ENCODE assay signal across 8 mouse cellular contexts in the genomic region with DNA sequence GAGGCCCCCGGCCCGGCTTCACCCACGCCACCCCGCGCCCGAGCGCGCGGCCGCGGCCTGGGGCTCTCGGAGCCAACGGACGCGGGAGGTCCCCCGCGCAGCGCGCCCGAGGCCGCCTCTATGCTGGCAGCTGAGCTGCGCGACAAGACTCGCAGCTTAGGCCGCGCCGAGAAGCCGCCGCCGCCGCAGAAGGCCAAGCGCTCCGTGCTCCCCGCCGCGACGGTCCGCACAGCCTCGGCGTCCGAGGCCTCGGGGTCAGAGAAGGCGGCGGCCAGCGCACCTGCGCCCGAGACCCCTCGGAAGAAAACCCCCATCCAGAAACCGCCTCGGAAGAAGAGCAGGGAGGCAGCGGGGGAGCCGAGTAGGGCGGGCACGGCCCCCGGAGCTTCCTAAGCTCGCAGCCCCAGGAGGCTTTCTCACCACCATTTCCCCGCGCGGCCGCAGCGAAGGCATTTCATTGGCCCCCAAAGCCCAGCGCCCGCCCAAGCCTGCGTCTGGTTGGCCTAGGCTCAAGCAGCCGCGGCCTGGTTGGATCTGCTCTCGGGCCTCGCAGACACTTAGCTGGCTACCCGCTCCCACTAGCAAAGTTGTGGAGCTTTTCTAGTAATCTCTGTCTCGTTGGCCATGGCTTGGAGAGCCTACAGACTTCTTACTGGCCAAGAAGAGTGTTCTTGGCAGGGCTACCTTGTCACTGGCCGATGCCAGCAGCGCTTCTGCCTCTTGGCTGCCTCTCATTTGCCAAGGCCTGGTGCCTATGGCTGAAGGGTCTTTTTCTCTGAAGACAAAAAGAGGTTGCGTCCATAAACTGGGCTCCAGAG. TPM values are rescaled to one million over a fixed set of nuclear protein-coding genes. Genes with fewer than 3 reads are reported as not detected.
DNase-seq lines count a peak whose midpoint lies in the region; ATAC-seq and TF ChIP-seq lines count a peak whose summit lies in the region.

No protein-coding gene starts in this region.

- peak; percentile 91 for DNase-seq in ES-E14 (ENCODE audit: low read depth, low spot score)
- DNase-seq in cerebellum, adult 2 months: peak; percentile 88 to 89
- peak; percentile 61 to 92 for DNase-seq in frontal cortex, adult 2 months (ENCODE audit: extremely low spot score in 1 of 2, low spot score in 1 of 2)
- DNase-seq in hindbrain, embryonic 10.5 days (ENCODE audit: low spot score): peak; percentile 92
- DNase-seq in layer of hippocampus, adult 9-10 months (ENCODE audit: low spot score): peak; percentile 55
- DNase-seq in lung, embryonic 14.5 days: peak; percentile 92
- DNase-seq in ovary, adult 18-20 months (ENCODE audit: low spot score): peak; percentile 68
- peak; percentile 83 to 84 for DNase-seq in thymus, adult 18-20 months

- TF ChIP-seq POLR2A in cerebellum, adult 2 months (IDR thresholded peaks at IDR 0.05; ENCODE audit: borderline replicate concordance, insufficient read depth, low read length): 0 out of 2 replicates have a peak, but pooled peaks have one; percentile 20

- TF ChIP-seq CTCF in cerebellum, adult 2 months (IDR thresholded peaks at IDR 0.05; ENCODE audit: borderline replicate concordance, insufficient read depth, low read depth, low read length): no peak
- no peak for TF ChIP-seq CTCF in lung, embryonic 14.5 days (IDR thresholded peaks at IDR 0.05; ENCODE audit: low read depth)

- ATAC-seq in lung, embryonic 14.5 days (ENCODE audit: insufficient read depth): peak; percentile 33

- H3K4me2 ChIP-seq in lung, embryonic 14.5 days: peak overlapping the region; percentile 77

- in situ Hi-C loops in ES-E14 (cut with MboI; ENCODE audit: low sequenced_read_pairs in 2 of 2, unreplicated experiment in 2 of 2): loop anchor here (10.0 to 25.0 kb wide), 2 partner anchors 777 to 805 kb away; a partner anchor contains a TSS

- peaks cover 1% of the 10 kb centered on the region; the same call in 1 of the 2 replicates for H3K27me3 ChIP-seq in cerebellum, adult 2 months (ENCODE audit: control insufficient read depth, insufficient read depth, low read length)
- peaks cover 91% of the 10 kb centered on the region for H3K27me3 ChIP-seq in hindbrain, embryonic 10.5 days (ENCODE audit: insufficient read depth, poor library complexity, severe bottlenecking)
- peaks cover 44% of the 10 kb centered on the region for H3K27me3 ChIP-seq in lung, embryonic 14.5 days (ENCODE audit: insufficient read depth, low read length)

- 2% methylated on average over 71 of the region's 73 CpGs for WGBS in cerebellum, adult 2 months
- WGBS in hindbrain, embryonic 10.5 days: 2% methylated on average over 73 of the region's 73 CpGs
- 7% methylated on average over 63 of the region's 73 CpGs for WGBS in lung, embryonic 14.5 days

- peak overlapping the region; percentile 69 for H3K4me3 ChIP-seq in ES-E14 (ENCODE audit: insufficient read depth in 1 of 2, low read depth in 1 of 2, low read length in 2 of 2, poor library complexity in 1 of 2, severe bottlenecking in 1 of 2)
- peak overlapping the region; percentile 56 for H3K4me3 ChIP-seq in cerebellum, adult 2 months (replicated peaks; ENCODE audit: insufficient read depth, low read depth, low read length)
- peak overlapping the region; percentile 73 for H3K4me3 ChIP-seq in hindbrain, embryonic 10.5 days
- H3K4me3 ChIP-seq in lung, embryonic 14.5 days (ENCODE audit: low read depth, low read length): peak overlapping the region; percentile 37

- no peaks in the 10 kb centered on the region for H3K9me3 ChIP-seq in ES-E14 (ENCODE audit: control insufficient read depth, insufficient read depth, low read depth, low read length)
- no peaks in the 10 kb centered on the region for H3K9me3 ChIP-seq in hindbrain, embryonic 10.5 days
- H3K9me3 ChIP-seq in lung, embryonic 14.5 days (ENCODE audit: low read depth, low read length): no peaks in the 10 kb centered on the region

- H3K36me3 ChIP-seq in ES-E14 (ENCODE audit: control insufficient read depth, insufficient read depth, low read length, poor library complexity, severe bottlenecking): no peaks in the 10 kb centered on the region
- no peaks in the 10 kb centered on the region for H3K36me3 ChIP-seq in hindbrain, embryonic 10.5 days
- H3K36me3 ChIP-seq in lung, embryonic 14.5 days (ENCODE audit: insufficient read depth): peaks cover 52% of the 10 kb centered on the region

- peak overlapping the region; percentile 69 for H3K9ac ChIP-seq in ES-E14 (ENCODE audit: insufficient read depth, low read depth, low read length, poor library complexity, severe bottlenecking)
- H3K9ac ChIP-seq in lung, embryonic 14.5 days: peak overlapping the region; percentile 57

- peaks cover 0 to 7% of the 10 kb centered on the region in 2 experiments; a peak in 1 of 4 replicates for H3K4me1 ChIP-seq in ES-E14 (ENCODE audit: control insufficient read depth in 2 of 2, insufficient read depth in 2 of 2, low read length in 2 of 2, poor library complexity in 1 of 2)
- H3K4me1 ChIP-seq in cerebellum, adult 2 months (ENCODE audit: control insufficient read depth, insufficient read depth, low read length): peaks cover 8% of the 10 kb centered on the region
- H3K4me1 ChIP-seq in hindbrain, embryonic 10.5 days (replicated peaks): peaks cover 66% of the 10 kb centered on the region
- H3K4me1 ChIP-seq in lung, embryonic 14.5 days (ENCODE audit: insufficient read depth): peaks cover 60% of the 10 kb centered on the region

- no peak overlapping the region for H3K27ac ChIP-seq in ES-E14 (ENCODE audit: insufficient read depth, low read depth, low read length, poor library complexity, severe bottlenecking)
- 0 out of 2 replicates have a peak overlapping the region, but pooled peaks have one; percentile 6 for H3K27ac ChIP-seq in cerebellum, adult 2 months (ENCODE audit: insufficient read depth, low read length)
- H3K27ac ChIP-seq in hindbrain, embryonic 10.5 days: peak overlapping the region; percentile 90
- peak overlapping the region; percentile 73; the same call in 1 of the 2 replicates for H3K27ac ChIP-seq in lung, embryonic 14.5 days (ENCODE audit: low read depth)

TF ChIP-seq in ES-E14, 5 proteins besides CTCF, POLR2A, EP300 and RAD21:
- TF ChIP-seq CHD2 (IDR thresholded peaks at IDR 0.05; ENCODE audit: low read depth, low read length) (0 out of 2 replicates have a peak, but pooled peaks have one; percentile 34), HCFC1 (IDR thresholded peaks at IDR 0.05; ENCODE audit: borderline replicate concordance, insufficient read depth, low read length) (no peak), MAFK (IDR thresholded peaks at IDR 0.05; ENCODE audit: insufficient read depth, low read depth, low read length) (no peak)
TF ChIP-seq in ES-E14: peak in this region for 1.

RNA-seq across cellular contexts. Expression of a gene that starts 10.3 kb away (rescaled TPM):
- total RNA-seq in ES-E14 (2012; rRNA removed): 7.2 and 8.1 TPM in 2 replicates
- 2.1 and 2.5 TPM in 2 replicates for polyA plus RNA-seq in cerebellum, adult 2 months (2012; rRNA removed)
- 4.7 and 4.8 TPM in 2 replicates for polyA plus RNA-seq in frontal cortex, adult 2 months (2012; rRNA removed)
- polyA plus RNA-seq in hindbrain, embryonic 10.5 days (2016; fragmentation: Nextera tagmentation; extraction: Ambion mirVana): 5.4 and 9.6 TPM in 2 replicates
- 32.7 and 36.3 TPM in 2 replicates for polyA plus RNA-seq in lung, embryonic 14.5 days (2014; fragmentation: Nextera tagmentation; extraction: Ambion mirVana)

RNA-seq across cellular contexts. Expression of a gene that starts 25.5 kb away (rescaled TPM):
- total RNA-seq in ES-E14 (2012; rRNA removed): 0.16 TPM in 1 of 2 replicates, not detected in the other
- polyA plus RNA-seq in cerebellum, adult 2 months (2012; rRNA removed): 4.3 and 4.7 TPM in 2 replicates
- polyA plus RNA-seq in frontal cortex, adult 2 months (2012; rRNA removed): 4.0 and 4.1 TPM in 2 replicates
- polyA plus RNA-seq in hindbrain, embryonic 10.5 days (2016; fragmentation: Nextera tagmentation; extraction: Ambion mirVana): 0.22 TPM in 1 of 2 replicates, not detected in the other
- polyA plus RNA-seq in lung, embryonic 14.5 days (2014; fragmentation: Nextera tagmentation; extraction: Ambion mirVana): 0.18 TPM in 1 of 2 replicates, not detected in the other

RNA-seq across cellular contexts. Expression of a gene that starts 30.8 kb away (rescaled TPM):
- total RNA-seq in ES-E14 (2012; rRNA removed): 2.4 and 3.5 TPM in 2 replicates
- polyA plus RNA-seq in cerebellum, adult 2 months (2012; rRNA removed): 48.4 and 58.9 TPM in 2 replicates
- 16.3 and 19.9 TPM in 2 replicates for polyA plus RNA-seq in frontal cortex, adult 2 months (2012; rRNA removed)
- polyA plus RNA-seq in hindbrain, embryonic 10.5 days (2016; fragmentation: Nextera tagmentation; extraction: Ambion mirVana): 1.9 and 2.3 TPM in 2 replicates
- polyA plus RNA-seq in lung, embryonic 14.5 days (2014; fragmentation: Nextera tagmentation; extraction: Ambion mirVana): 2.6 and 2.7 TPM in 2 replicates

RNA-seq across cellular contexts. Expression of a gene that starts 48.0 kb away (rescaled TPM):
- total RNA-seq in ES-E14 (2012; rRNA removed): 48.5 and 64.7 TPM in 2 replicates
- polyA plus RNA-seq in cerebellum, adult 2 months (2012; rRNA removed): 101 and 106 TPM in 2 replicates
- polyA plus RNA-seq in frontal cortex, adult 2 months (2012; rRNA removed): 88.5 and 106 TPM in 2 replicates
- 57.5 TPM in 2 replicates for polyA plus RNA-seq in hindbrain, embryonic 10.5 days (2016; fragmentation: Nextera tagmentation; extraction: Ambion mirVana)
- 67.0 and 70.7 TPM in 2 replicates for polyA plus RNA-seq in lung, embryonic 14.5 days (2014; fragmentation: Nextera tagmentation; extraction: Ambion mirVana)
